Mouse (Mus musculus) cerebellum, adult 8-10 months (tissue): ENCODE results near the gene Tut4.

ENCODE experiments used
- DNase-seq: peaks from one replicate; pipeline ENCODE4 v3.0.0; 2022

Tut4 gene

GRCm38 (mm10) chr4:108539701-108540100, 80.5 kb downstream of the Tut4 start:
- no peak for DNase-seq

- no peak for DNase-seq
Measured at GRCm38 (mm10) chr4:108565026-108565425, 105.8 kb downstream of the Tut4 start.

GRCm38 (mm10) chr4:108572644-108573043, 113.4 kb downstream of the Tut4 start:
- DNase-seq: no peak

GRCm38 (mm10) chr4:108578840-108579742, 119.9 kb downstream of the Tut4 start, which contains the start of the genes Prpf38a and Orc1:
TSS of gene Prpf38a (minus strand) at chr4:108579336.
TSS of gene Orc1 (plus strand) at chr4:108579423.
- peak; percentile 96 for DNase-seq

- no peak for DNase-seq
Measured at GRCm38 (mm10) chr4:108579743-108580411, 120.7 kb downstream of the Tut4 start.

GRCm38 (mm10) chr4:108593376-108593775, 134.2 kb downstream of the Tut4 start:
- peak; percentile 32 for DNase-seq

- no peak for DNase-seq
Measured at GRCm38 (mm10) chr4:108595785-108596184, 136.6 kb downstream of the Tut4 start.

GRCm38 (mm10) chr4:108598306-108598705, 139.1 kb downstream of the Tut4 start:
- no peak for DNase-seq

- no peak for DNase-seq
Measured at GRCm38 (mm10) chr4:108601870-108602269, 142.6 kb downstream of the Tut4 start.

GRCm38 (mm10) chr4:108608651-108609050, 149.4 kb downstream of the Tut4 start:
- no peak for DNase-seq
